Mouse (Mus musculus) embryonic facial prominence, embryonic 11.5 days (tissue): ENCODE data around the gene Ccl27a. TPM values are rescaled to one million over a fixed set of nuclear protein-coding genes. Genes with fewer than 3 reads are reported as not detected.
"Not testable (repeated sequence)": the region's sequence is repeated elsewhere in the genome, so short reads cannot be mapped to it uniquely, and the experiment has no call there.

Source experiments
- ATAC-seq: fragments of 200-750 bp; cut with Nextera tagmentation; replicated peaks from 2 replicates; pipeline ENCODE4 v1.8.0; 2017; ENCODE audit warnings: low read depth; ENCODE audit not compliant: insufficient number of reproducible peaks, low FRiP score, low TSS enrichment
- DNase-seq: peaks from one replicate; pipeline ENCODE4 v3.0.0-alpha.2; 2015; ENCODE audit warnings: low spot score
- H3K27ac ChIP-seq: fragments of 300-500 bp; sonication (generic); replicated peaks from 2 replicates; pipeline ENCODE4 v1.5.1; 2014; ENCODE audit warnings: mild to moderate bottlenecking, low read depth, low read length, control low read depth
- H3K27me3 ChIP-seq: fragments of 300-500 bp; sonication (generic); 2 replicates; pipeline ENCODE4 v1.6.1; 2014; ENCODE audit warnings: mild to moderate bottlenecking, low read length, moderate library complexity, mixed read lengths; ENCODE audit not compliant: control insufficient read depth, insufficient read depth
- H3K36me3 ChIP-seq: fragments of 300-500 bp; sonication (generic); replicated peaks from 2 replicates; pipeline ENCODE4 v1.6.1; 2014; ENCODE audit warnings: low read depth, mild to moderate bottlenecking, low read length, moderate library complexity, mixed read lengths; ENCODE audit not compliant: control insufficient read depth, insufficient read depth
- H3K4me1 ChIP-seq: fragments of 300-500 bp; sonication (generic); 2 replicates; pipeline ENCODE4 v1.6.1; 2014; ENCODE audit warnings: low read length, mixed read lengths; ENCODE audit not compliant: control insufficient read depth, insufficient read depth
- H3K4me2 ChIP-seq: fragments of 300-500 bp; sonication (generic); 2 replicates; pipeline ENCODE4 v1.6.1; 2014; ENCODE audit warnings: low read depth, mild to moderate bottlenecking, control low read depth, low read length, moderate library complexity
- H3K4me3 ChIP-seq: fragments of 300-500 bp; sonication (generic); 2 replicates; pipeline ENCODE4 v1.5.1; 2014; ENCODE audit warnings: low read depth, low read length, control low read depth
- H3K9ac ChIP-seq: fragments of 300-500 bp; sonication (generic); replicated peaks from 2 replicates; pipeline ENCODE4 v1.6.1; 2014; ENCODE audit warnings: mild to moderate bottlenecking, control low read depth, low read length
- H3K9me3 ChIP-seq: fragments of 300-500 bp; sonication (generic); replicated peaks from 2 replicates; pipeline ENCODE4 v1.6.1; 2016; ENCODE audit warnings: mild to moderate bottlenecking, low read length, inconsistent platforms, mixed read lengths; ENCODE audit not compliant: control insufficient read depth
- WGBS: fragments of 180-500 bp; shearing (Covaris S2); extraction: QIAGEN DNeasy Blood & Tissue Kit; methylation state at CpG from one replicate; pipeline ENCODE4 v1.1.7; 2014; 5-methylcytosine and 5-hydroxymethylcytosine counted together
- polyA plus RNA-seq: library from polyadenylated mRNA; unstranded; fragments of >200 nt; fragmentation: Nextera tagmentation; extraction: Ambion mirVana; gene quantifications from 2 replicates; pipeline ENCODE4 v1.2.1, GENCODE M21; 2014

Ccl27a gene
- 47.7 and 49.3 TPM in 2 replicates for polyA plus RNA-seq

GRCm38 (mm10) chr4:41774002-41774401 lies at the start of gene Ccl27a:
Gene Ccl27a (minus strand): TSS chr4:41774247.
- not testable (repeated sequence) for H3K9ac ChIP-seq, ATAC-seq
- WGBS = under 1% methylated on average over 11 of the region's 14 CpGs

GRCm38 (mm10) chr4:41783197-41783596 lies 9.2 kb upstream of the Ccl27a start:
- not testable (repeated sequence) for H3K9me3 ChIP-seq, H3K27ac ChIP-seq, DNase-seq, H3K4me2 ChIP-seq, H3K4me3 ChIP-seq, H3K9ac ChIP-seq, H3K4me1 ChIP-seq, ATAC-seq, H3K27me3 ChIP-seq, H3K36me3 ChIP-seq
- WGBS = 37% methylated on average over 3 of the region's 3 CpGs

More at GRCm38 (mm10) chr4:41774002-41774401, at the start of gene Ccl27a:
- peak within 1 kb of the TSS; percentile 24 for H3K4me3 ChIP-seq
- H3K27me3 ChIP-seq, H3K4me1 ChIP-seq, H3K27ac ChIP-seq, H3K9me3 ChIP-seq, H3K36me3 ChIP-seq: not testable (repeated sequence)
- H3K4me2 ChIP-seq = peak within 1 kb of the TSS; percentile 32
- peak; percentile 92 for DNase-seq

GRCm38 (mm10) chr4:41782711-41783110 lies 8.7 kb upstream of the Ccl27a start:
- WGBS = 16% methylated on average over 4 of the region's 4 CpGs
- not testable (repeated sequence) for DNase-seq, H3K4me3 ChIP-seq, H3K36me3 ChIP-seq, H3K4me2 ChIP-seq, H3K9ac ChIP-seq, H3K9me3 ChIP-seq, H3K27ac ChIP-seq, H3K27me3 ChIP-seq, H3K4me1 ChIP-seq, ATAC-seq

GRCm38 (mm10) chr4:41781748-41782485 lies 7.9 kb upstream of the Ccl27a start:
- H3K27me3 ChIP-seq, H3K4me2 ChIP-seq, H3K4me3 ChIP-seq, H3K9me3 ChIP-seq, DNase-seq, ATAC-seq, H3K36me3 ChIP-seq, H3K9ac ChIP-seq, H3K27ac ChIP-seq, H3K4me1 ChIP-seq: not testable (repeated sequence)
- 20% methylated on average over 17 of the region's 21 CpGs for WGBS

- not testable (repeated sequence) for ATAC-seq, H3K27me3 ChIP-seq, H3K9me3 ChIP-seq, H3K4me3 ChIP-seq, DNase-seq, H3K4me2 ChIP-seq, H3K4me1 ChIP-seq, H3K9ac ChIP-seq, H3K36me3 ChIP-seq, H3K27ac ChIP-seq
- 15% methylated on average over 7 of the region's 9 CpGs for whole genome bisulfite sequencing
These were observed 7.2 kb upstream of the Ccl27a start for GRCm38 (mm10) chr4:41781271-41781670.

GRCm38 (mm10) chr4:41775840-41776239 lies 1.8 kb upstream of the Ccl27a start:
- not testable (repeated sequence) for H3K36me3 ChIP-seq, H3K4me2 ChIP-seq, ATAC-seq, H3K4me3 ChIP-seq, H3K9me3 ChIP-seq, H3K27ac ChIP-seq, H3K27me3 ChIP-seq, DNase-seq, H3K9ac ChIP-seq, H3K4me1 ChIP-seq
- 86% methylated on average over 1 of the region's 1 CpGs for WGBS

- WGBS = 62% methylated on average over 3 of the region's 3 CpGs
- not testable (repeated sequence) for DNase-seq, H3K4me1 ChIP-seq, H3K27ac ChIP-seq, H3K9me3 ChIP-seq, H3K27me3 ChIP-seq, H3K9ac ChIP-seq, ATAC-seq, H3K4me3 ChIP-seq, H3K36me3 ChIP-seq
- peak overlapping the region; percentile 2; the same call in 1 of the 2 replicates for H3K4me2 ChIP-seq
These were observed 459 bp upstream of the Ccl27a start for GRCm38 (mm10) chr4:41774506-41774905.

GRCm38 (mm10) chr4:41773502-41773901 lies 545 bp downstream of the Ccl27a start:
- H3K27ac ChIP-seq, ATAC-seq, H3K27me3 ChIP-seq, H3K9ac ChIP-seq, H3K36me3 ChIP-seq, H3K9me3 ChIP-seq, H3K4me1 ChIP-seq: not testable (repeated sequence)
- peak overlapping the region; percentile 24 for H3K4me3 ChIP-seq
- under 1% methylated on average over 18 of the region's 25 CpGs for WGBS
- peak overlapping the region; percentile 32 for H3K4me2 ChIP-seq
- DNase-seq = peak; percentile 70
